Mouse (Mus musculus) thymus, adult 18-20 months (tissue): ENCODE measurements at regions not wholly inside any gene's neighbourhood (a gene's known extent, or its start where the extent isn't known, plus 50 kb on each side); places are given as distances from the start of the nearest gene placed in this dataset.
A peak's percentile ranks its signal among the peaks of the same experiment; 100 is the strongest.
"Not testable (repeated sequence)": the region's sequence is repeated elsewhere in the genome, so short reads cannot be mapped to it uniquely, and the experiment has no call there.

ENCODE experiments used
- DNase-seq, 2 experiments: peaks; one replicate each; pipeline ENCODE4 v3.0.0; 2022; ENCODE audit warnings: mixed read lengths in 2 of 2

- DNase-seq: no peak
Measured at GRCm38 (mm10) chr1:177382596-177383190, 59.5 kb upstream of the Zbtb18 start.

GRCm38 (mm10) chr1:177382147-177382546 is 60.0 kb upstream of the Zbtb18 start:
- no peak for DNase-seq

- no peak for DNase-seq
Measured at GRCm38 (mm10) chr1:177378112-177378511, 64.0 kb upstream of the Zbtb18 start.

DNA sequence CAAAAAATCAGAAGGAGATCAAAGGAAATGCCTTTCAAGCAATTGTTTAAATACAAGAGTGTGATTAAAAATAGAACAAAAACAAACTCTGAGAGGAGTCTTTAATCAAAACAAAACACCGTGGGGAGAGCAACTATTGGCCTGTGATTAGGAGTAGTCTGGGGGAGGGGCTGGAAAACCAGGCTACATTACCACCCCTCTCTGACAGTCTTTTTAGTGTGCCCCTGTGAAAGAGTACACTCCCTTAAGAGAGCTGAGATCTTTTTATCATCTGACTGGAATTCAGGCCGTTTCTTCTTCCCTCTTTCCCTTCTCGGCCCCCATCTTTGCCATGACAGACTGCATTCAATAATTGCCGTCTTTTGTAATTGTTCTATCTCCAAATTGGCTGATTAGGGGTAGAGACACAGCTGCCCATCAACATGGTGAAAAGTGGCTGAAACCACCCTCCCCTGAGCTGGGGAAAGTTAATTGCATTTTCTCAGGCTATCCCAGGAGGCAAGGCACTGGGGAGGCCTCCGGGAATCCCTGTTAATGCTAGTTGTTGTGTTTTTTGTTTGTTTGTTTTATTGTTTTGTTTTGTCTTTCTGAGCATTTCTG is 68.8 kb upstream of the Zbtb18 start:
- no peak for DNase-seq

DNA sequence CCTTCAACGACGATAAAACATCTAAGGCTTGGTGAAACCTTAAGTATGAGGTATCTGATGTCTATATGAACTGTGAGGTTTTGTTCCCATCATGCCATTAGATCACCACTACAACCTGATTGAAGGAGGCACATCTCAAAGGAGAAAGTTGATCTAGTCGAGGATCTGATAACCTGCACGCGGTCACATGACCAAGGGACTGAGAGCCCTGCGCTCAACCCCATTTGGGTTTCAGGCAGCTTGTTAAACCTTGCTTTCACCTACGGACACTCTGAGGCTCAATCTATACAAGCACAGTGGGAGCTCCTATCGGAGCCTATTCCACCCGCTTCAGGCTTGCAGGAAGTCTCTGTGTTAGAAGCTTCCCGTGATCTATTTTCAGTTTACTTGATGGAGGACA is 70.1 kb upstream of the Zbtb18 start:
- DNase-seq: no peak

DNA sequence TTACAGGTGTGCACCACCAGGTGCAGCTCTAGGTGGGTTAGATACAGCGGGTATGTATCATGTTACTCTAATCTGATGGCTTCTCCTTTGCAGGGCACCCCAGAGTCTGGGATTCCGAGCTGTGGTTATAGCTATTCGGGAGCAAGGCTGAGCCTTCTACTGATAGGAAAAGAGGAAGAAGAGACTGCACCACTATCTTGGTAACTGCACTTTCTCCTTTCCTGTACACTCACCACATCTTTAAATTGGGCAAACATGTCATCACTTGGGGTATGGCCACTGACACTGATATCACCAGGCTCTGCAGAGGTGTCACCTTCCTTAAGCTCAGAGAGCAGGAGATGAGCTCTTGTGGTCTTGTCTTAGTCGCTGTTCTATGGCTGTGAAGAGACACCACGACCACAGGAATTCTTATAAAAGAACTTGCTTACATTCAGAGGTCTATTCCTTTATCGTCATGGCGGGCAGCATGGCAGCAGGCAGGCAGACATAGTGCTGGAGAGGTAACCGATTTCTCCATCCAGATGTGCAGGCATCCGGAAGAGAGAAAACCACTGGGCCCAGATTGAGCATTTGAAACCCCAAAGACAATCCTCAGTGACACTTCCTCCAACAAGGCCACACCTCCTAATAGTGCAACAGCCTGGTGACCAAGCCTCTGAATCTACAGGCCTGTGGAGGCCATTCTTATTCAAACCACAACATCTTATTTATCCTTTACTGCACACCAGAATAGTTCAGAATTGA is 74.1 kb upstream of the Zbtb18 start:
- no peak for DNase-seq

- no peak for DNase-seq
Measured at GRCm38 (mm10) chr1:177366914-177367313, 75.2 kb upstream of the Zbtb18 start.

DNA sequence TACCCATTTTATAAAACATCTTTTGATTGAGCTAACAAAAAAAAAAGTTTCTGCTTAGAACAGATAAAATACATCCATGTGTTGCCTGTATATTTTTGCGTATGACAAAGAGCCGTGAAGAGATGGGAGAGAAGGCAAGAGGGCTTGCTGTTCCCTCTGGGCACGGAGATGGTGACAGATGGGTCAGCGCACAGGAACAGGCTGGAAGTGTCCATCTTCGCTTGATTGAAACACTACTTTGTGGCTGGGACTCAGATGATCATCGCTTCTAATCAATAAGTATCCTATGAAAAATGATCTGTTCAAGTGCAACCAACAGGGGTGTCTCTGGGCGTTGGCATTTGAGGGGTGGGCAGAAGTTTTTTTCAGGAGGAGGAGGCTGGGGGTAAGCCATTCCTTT is 75.7 kb upstream of the Zbtb18 start:
- DNase-seq: no peak

- DNase-seq: no peak
Measured at GRCm38 (mm10) chr1:177364355-177364754, 77.8 kb upstream of the Zbtb18 start.

GRCm38 (mm10) chr1:177362398-177362797 is 79.8 kb upstream of the Zbtb18 start:
- no peak for DNase-seq

GRCm38 (mm10) chr1:177348400-177349092 is 90.5 kb upstream of the Akt3 start:
- no peak for DNase-seq

GRCm38 (mm10) chr1:177347208-177347607 is 89.2 kb upstream of the Akt3 start:
- DNase-seq: no peak

DNA sequence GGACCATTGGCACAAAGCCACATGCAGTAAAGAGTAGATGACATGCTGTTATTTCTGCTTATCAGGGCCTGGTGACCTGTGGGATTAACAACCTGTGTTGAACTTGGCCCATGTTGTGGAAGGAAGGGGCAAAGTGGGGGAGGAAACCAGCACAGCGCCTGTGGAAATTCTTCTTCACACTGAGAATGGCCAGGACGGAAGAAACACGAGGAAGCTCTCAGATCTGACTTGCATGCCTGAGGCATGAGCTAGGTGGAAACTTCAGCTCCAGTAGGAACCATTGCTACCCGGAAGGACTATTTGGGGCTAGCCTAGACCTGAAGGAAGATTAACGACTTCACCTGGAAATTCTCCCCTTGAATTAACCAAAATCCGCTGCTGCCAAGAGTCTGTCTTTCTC is 88.5 kb upstream of the Akt3 start:
- DNase-seq: no peak

- no peak for DNase-seq
Measured at GRCm38 (mm10) chr1:177345540-177345939, 87.5 kb upstream of the Akt3 start.

GRCm38 (mm10) chr1:177343949-177344348 is 85.9 kb upstream of the Akt3 start:
- DNase-seq: no peak

- DNase-seq: no peak
Measured at GRCm38 (mm10) chr1:177343121-177343520, 85.1 kb upstream of the Akt3 start.

GRCm38 (mm10) chr1:177340232-177340631 is 82.2 kb upstream of the Akt3 start:
- no peak for DNase-seq

GRCm38 (mm10) chr1:177339207-177339787 is 81.3 kb upstream of the Akt3 start:
- not testable (repeated sequence) for DNase-seq

DNA sequence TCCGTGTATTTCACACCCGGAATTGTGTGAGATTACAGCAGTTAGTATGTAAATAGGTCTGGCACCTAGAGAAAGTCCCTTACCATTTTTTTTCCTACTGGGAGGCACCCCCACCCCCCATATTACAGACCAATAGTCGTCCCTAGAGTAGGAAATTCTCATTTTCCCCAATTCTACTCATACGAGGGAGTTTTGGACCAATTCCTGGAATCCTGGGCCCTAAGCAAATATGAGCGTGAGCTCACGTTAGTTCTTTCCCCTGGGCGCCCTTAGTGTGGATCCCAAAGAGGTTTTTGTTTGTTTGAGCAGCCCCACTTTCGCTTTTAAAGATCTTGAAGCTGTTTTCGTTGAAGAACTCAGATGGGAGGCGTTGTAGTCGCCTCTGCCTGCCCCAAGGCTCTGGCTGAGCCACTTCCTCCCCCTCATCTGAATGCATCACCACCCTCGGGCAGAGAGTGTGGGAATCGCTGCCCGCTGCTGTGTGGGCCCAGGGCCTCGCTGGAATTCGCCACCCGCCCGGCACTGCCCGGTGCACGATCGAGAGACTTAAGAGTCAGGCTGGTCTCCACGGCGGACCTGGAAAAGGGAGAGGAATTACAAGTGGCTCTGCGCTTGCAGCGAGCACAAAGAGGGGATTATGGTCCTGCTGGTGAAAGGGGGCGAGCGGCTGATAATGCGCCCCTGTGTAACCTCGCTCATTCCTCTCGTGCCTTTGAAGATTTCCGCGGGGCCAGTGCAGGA is 80.6 kb upstream of the Akt3 start:
- peak; percentile 8 to 18 for DNase-seq

- DNase-seq: no peak
Measured at GRCm38 (mm10) chr1:177337756-177338155, 79.8 kb upstream of the Akt3 start.

DNA sequence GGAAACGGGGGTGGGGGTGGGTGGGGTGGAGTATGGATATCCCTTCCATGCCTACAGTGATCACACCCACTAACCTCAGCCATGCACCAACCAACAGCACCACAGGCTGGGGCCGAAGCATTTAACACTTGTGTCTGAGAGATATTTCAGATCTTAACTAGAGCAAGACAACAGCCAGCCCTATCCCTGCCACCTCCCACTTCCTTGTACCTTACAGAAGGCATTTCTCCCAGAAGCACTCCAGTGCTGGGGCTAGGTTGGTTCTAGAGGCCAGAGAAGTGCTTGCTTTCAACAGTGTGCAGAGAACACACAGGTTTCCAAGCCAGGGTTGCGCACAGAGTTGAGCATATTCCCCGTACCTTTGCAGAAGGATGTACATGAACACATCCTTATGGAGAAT is 79.1 kb upstream of the Akt3 start:
- DNase-seq: no peak

GRCm38 (mm10) chr1:177336436-177336835 is 78.4 kb upstream of the Akt3 start:
- no peak for DNase-seq

DNA sequence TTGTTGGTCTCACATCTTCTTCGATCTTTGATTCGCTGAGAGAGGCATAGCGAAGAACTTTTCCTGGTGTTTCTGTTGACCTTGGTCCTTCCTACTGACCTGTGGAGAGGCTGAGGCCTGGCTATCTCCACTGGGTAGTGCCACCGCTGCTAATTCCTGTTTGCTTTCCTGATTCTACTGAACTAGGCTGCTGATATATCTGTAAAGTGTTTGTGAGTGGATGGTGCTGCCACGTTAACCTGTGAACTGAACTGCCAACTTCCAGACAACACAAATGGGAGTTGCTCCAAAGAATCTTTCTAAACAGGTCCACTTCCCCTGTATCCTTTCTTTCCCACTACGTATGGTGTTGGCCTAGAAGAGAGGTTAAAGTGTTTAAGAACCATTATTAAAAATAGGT is 78.0 kb upstream of the Akt3 start:
- no peak for DNase-seq
